Mouse (Mus musculus) right cerebral cortex, postnatal 14 days (tissue): ENCODE measurements at regions not wholly inside any gene's neighbourhood (a gene's known extent, or its start where the extent isn't known, plus 50 kb on each side); places are given as distances from the start of the nearest gene placed in this dataset.

Experiments used
- DNase-seq: peaks from one replicate; pipeline ENCODE4 v3.0.0; 2022

DNA sequence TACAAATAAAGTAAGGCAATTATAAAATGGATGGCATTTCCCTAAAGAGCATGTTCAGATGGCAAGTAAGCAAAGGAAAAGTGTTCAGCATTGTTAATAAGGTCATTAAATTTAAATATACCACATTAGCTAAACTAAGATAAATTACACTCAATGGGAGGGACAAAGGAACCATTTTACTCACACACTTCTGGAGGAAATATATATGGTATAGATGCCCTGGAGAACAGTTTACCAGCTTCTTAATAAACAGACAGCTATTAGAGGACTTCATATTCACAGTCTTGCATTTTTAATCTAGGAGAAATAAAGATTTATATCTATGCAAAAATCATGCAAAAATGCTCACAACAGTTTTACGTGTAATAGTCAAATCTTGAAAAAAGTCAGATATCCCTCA is 183.8 kb downstream of the Dthd1 start:
- DNase-seq, result no peak

DNA sequence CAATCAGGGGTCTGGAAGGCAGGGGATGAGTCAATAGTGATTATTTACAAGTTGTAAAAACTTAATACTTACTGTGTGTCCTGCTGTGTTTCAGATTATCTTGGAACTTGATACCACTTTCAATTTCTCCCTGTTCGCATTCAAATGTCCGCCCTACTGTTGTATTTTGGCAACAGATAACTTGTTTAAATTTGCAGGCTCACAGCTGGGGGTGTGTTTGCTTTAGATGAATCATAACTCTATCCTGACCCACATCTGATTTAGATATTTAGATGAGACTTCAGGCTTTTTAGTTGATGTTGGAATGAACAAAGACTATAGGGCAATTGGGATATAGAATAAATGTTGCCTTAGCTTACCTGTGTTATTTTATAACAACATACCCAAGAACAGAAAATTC is 220.8 kb downstream of the Dthd1 start:
- no peak for DNase-seq

DNA sequence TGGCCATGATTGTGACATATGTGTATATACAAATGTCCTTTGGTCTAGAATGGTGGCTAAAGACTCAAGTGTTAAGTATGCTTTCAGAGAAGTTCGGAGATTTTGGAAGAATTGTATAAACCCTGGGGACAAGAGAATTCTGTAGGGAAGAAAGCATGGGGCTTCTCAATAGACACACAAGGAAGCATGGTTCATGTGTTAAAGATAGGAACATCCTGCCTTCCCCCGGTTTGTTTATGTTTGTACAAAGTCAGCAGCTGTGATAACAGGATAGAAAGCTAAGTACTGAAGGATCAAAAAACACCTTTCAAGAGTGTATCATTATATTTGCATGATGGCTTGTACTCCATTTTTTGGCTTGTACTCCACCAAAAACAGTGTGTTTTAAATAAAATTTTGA is 232.1 kb downstream of the Dthd1 start:
- no peak for DNase-seq

DNA sequence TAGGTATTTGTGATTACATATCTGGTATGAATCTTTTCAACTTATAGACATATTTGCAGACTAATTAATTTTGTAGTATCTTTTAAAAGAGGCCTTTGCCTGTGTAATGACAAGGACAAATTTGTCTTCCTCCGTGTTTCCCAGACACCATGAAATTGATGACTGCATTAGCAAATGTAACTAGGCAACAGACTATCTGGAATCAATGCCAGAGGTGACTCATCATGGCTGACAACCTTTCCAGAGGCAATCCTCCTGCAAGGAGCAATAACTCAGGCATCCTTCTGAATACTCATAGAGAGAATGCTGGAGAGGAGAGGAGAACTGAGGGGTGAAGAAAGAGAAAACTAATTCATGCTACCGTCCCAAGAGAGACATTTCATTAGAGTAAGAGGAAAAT is 249.7 kb downstream of the Dthd1 start:
- DNase-seq, result no peak

DNA sequence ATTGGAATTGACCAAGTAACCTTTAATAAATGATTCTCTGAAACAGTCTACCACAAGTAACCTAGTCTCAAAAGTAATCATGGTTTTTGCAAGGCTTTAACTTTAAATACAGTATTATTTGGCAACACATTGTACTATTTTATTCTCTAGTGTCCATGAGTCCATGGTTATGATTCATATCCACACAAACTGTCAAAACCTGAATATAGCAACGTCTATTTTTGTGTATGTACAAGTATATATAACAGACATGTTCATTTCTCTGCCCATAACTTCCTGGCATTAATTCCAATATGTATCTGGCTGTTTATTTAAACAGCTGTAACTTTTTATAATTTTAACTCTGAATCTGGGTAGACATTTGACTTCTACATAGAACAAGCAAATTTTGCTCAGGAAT is 253.2 kb downstream of the Dthd1 start:
- no peak for DNase-seq

DNA sequence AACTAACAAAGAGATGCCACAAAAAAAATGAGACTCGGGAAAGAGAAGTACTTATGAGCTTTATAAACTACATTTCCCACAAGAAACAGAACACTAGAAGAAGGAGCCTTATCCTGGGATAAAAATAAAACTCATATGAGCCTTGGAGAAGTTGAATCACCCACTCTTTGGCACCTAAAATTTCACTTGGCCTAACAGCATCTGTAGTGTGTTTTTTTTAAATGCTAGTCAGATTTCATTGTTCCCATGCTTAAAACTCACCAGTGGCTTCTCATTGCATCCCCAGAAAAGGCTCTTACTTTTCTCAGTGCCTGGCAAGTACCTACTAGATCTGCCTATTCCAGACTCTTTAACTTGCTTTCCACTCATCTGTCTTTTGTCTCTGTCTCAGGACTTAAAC is 284.5 kb downstream of the Dthd1 start:
- DNase-seq, result no peak

DNA sequence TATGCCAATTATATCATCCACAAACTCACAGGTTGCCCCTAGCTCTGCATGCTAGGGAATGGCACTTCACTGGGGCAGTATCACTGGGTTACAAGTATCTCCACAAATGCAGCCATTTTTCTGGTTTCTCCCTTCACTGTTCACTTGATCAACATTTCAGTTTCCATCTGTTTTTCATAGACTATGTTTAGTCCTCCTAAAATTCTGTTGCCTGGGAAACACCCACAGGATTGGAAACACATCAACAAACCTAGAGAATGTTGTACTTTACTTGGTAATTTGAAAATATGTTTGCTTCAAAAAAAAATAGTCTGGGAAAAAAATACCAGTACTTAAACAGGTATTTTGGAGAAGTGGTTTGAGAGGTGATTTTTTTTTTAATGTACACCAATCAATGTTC is 318.9 kb downstream of the Dthd1 start:
- DNase-seq, result no peak

DNA sequence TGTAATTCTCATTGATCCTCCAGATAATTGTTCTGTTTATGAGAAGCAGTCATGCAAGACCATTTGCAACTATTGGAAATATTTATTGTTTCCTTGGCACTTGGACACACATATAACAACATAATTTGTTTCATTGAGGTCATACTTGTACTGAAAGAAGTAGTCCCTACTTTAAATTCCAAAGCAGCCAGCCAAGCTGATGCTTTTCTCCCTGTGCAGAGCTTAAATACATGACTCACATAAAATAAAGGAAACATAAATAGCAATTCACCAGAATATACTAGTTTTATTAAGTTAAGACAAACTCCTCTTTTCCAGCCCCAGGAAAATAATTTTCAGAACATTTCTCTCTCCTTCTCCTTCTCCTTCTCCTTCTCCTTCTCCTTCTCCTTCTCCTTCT is 324.3 kb downstream of the Dthd1 start:
- DNase-seq, result no peak

DNA sequence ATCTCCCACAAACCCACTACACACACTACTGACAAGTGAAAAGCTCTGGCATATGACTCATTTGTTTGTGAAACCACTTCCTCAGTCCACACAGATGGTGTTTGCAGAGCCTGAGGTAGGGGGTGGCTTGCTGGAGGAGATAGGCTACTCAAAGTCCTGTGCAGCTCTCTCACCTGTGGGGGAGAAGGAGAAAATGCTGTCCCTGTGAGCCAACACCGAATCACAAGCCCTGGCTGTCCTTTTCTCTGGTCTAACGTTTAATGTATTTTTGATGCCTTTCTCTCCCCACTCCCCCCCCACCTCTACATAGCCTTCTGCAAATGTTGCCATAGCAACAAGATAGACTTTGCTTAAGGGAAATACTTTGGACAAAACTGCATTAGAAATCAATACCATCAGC is 356.1 kb downstream of the Dthd1 start:
- DNase-seq, result no peak

DNA sequence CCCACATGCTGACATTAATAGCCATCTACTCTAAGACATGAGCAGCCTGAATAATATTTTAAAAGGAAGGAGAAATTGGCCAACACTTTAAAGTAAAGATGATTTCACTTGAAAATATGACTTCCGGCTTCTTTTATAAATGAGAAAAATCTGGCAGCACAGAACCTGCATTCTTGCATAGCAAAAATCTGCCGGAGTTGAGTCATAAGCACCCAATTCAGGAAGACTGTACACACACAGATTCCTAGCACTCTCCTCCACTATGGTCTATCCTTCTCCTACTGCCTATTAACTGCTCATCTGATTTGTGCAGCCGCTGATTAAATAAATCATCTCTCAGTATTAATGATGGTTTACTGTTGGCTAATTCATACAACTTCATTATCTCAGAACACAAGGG is 356.9 kb downstream of the Dthd1 start:
- DNase-seq, result no peak

DNA sequence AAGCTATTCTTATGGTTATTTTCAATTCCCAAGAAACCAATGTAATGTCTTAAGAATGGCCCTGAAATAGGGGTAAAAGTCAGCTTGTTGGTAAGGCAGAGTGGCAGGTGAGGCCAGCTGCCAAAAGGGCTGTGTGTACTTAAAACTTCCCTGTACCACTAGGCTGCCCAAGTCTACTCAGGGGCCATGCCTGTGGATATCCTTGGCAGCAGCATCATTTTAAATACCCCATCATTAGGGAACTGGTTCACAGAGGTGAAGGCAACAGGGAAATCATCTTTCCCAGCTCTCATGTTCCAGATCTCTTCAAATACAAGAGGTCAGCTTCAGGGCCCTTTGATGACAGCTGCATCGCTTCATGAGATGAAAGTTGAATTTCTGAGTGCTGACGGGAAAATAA is 399.8 kb downstream of the Dthd1 start:
- no peak for DNase-seq

DNA sequence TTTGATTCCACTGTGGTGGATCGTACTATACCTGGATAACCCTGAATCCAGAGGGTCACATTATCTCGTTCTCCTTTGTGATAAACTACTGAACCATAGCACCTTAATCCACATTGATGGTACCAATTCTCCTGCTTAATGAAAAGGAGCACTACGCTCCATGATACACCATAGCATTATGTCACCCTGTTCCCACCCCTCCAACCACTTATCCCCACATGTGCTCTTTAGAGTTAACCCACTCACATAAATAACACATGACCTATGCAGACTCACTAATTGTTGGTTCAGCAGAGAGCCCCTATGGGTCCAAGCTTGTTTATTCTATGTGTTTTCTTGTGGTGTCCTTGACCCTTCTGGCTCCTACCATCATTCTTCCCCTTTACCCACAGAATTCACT is 405.8 kb downstream of the Dthd1 start:
- DNase-seq, result no peak

DNA sequence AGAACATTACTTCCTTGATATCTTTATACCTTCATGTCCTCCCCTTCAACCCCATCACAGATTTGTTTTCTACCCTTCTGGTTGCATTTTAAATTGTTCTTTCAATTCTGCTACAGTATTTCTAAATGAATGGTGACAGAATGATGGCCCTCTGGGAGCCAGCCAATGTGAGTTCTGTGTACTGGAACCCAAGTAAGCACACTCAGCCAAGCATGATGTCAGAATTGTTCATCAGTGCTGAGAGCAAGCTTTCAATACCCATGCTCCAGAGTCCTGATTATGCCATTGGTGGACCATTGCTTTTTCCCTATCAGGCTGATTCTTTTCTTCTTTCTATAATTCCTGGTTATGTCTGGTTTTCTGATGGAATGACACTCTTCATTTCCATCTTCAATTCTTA is 386.3 kb upstream of the Nwd2 start:
- peak; percentile 4 for DNase-seq
